Mouse (Mus musculus) lung, embryonic 14.5 days (tissue): ENCODE results near the gene Bloc1s1. TPM values are rescaled to one million over a fixed set of nuclear protein-coding genes. Genes with fewer than 3 reads are reported as not detected.

Experiments used
- ATAC-seq: fragments of 200-750 bp; cut with Nextera tagmentation; 2 replicates; pipeline ENCODE4 v1.8.0; 2017; ENCODE audit warnings: mild to moderate bottlenecking, moderate TSS enrichment, moderate library complexity; ENCODE audit not compliant: insufficient read depth
- DNase-seq: peaks from one replicate; pipeline ENCODE4 v3.0.0-alpha.2; 2015
- H3K27ac ChIP-seq: fragments of 300-500 bp; sonication (generic); 2 replicates; pipeline ENCODE4 v1.5.1; 2014; ENCODE audit warnings: low read depth, mild to moderate bottlenecking, moderate library complexity
- H3K27me3 ChIP-seq: fragments of 300-500 bp; sonication (generic); 2 replicates; pipeline ENCODE4 v1.6.1; 2014; ENCODE audit warnings: low read length, control low read depth; ENCODE audit not compliant: insufficient read depth
- H3K36me3 ChIP-seq: fragments of 300-500 bp; sonication (generic); 2 replicates; pipeline ENCODE4 v1.6.1; 2014; ENCODE audit warnings: control low read depth; ENCODE audit not compliant: insufficient read depth
- H3K4me1 ChIP-seq: fragments of 300-500 bp; sonication (generic); 2 replicates; pipeline ENCODE4 v1.6.1; 2014; ENCODE audit warnings: antibody characterized with exemption, control low read depth; ENCODE audit not compliant: insufficient read depth
- H3K4me2 ChIP-seq: fragments of 300-500 bp; sonication (generic); 2 replicates; pipeline ENCODE4 v1.6.1; 2014; ENCODE audit warnings: mild to moderate bottlenecking
- H3K4me3 ChIP-seq: fragments of 300-500 bp; sonication (generic); 2 replicates; pipeline ENCODE4 v1.5.1; 2014; ENCODE audit warnings: low read depth, low read length
- H3K9ac ChIP-seq: fragments of 300-500 bp; sonication (generic); 2 replicates; pipeline ENCODE4 v1.6.1; 2014
- H3K9me3 ChIP-seq: fragments of 300-500 bp; sonication (generic); 2 replicates; pipeline ENCODE4 v1.6.1; 2016; ENCODE audit warnings: low read depth, low read length, control low read depth
- CTCF ChIP-seq: IDR thresholded peaks from 2 replicates; pipeline ENCODE4 v1.5.1; 2016; ENCODE audit warnings: antibody characterized with exemption, low read depth
- whole genome bisulfite sequencing: fragments of 180-500 bp; shearing (Covaris S2); extraction: QIAGEN DNeasy Blood & Tissue Kit; methylation state at CpG from one replicate; pipeline ENCODE4 v1.1.7; 2014; 5-methylcytosine and 5-hydroxymethylcytosine counted together
- polyA plus RNA-seq: library from polyadenylated mRNA; unstranded; fragments of >200 nt; fragmentation: Nextera tagmentation; extraction: Ambion mirVana; gene quantifications from 2 replicates; pipeline ENCODE4 v1.2.1, GENCODE M21; 2014

The Bloc1s1 gene
- polyA plus RNA-seq, 1 experiment from 2014 or later = 180 TPM

DNA sequence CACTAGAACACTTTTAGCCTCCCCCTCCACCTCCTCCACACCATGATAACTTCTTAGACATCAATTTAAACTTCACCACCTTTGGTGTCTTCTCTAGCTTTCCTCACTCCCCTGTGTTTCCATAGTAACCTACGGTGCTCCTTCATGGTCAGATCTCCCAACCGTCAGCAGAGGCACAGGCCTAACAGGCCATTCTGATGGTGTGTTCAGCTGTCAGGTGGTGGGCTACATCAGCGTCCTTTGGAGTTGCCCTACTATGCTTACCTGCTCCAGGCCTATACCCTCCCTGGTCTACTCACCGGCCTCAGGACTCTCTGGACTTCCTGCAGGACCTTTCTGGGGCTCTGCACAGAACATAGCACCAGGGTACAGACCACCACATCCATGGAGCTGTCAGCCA lies 36.3 kb upstream of the Bloc1s1 start:
- ATAC-seq (no peak), DNase-seq (peak; percentile 5)
- Histone ChIP-seq H3K27me3 (no peaks in the 10 kb centered on the region), H3K4me2 (no peak overlapping the region), H3K4me3 (no peak overlapping the region), H3K27ac (no peak overlapping the region), H3K9ac (no peak overlapping the region), H3K9me3 (no peaks in the 10 kb centered on the region), H3K36me3 (no peaks in the 10 kb centered on the region), H3K4me1 (no peaks in the 10 kb centered on the region)
- 59% methylated on average over 4 of the region's 4 CpGs for WGBS
- TF ChIP-seq CTCF = no peak

- no peaks in the 10 kb centered on the region for H3K4me1 ChIP-seq
- H3K27me3 ChIP-seq = no peaks in the 10 kb centered on the region
- no peak overlapping the region for H3K27ac ChIP-seq
- no peak overlapping the region for H3K4me2 ChIP-seq
- no peak overlapping the region for H3K9ac ChIP-seq
- H3K4me3 ChIP-seq = no peak overlapping the region
- no peak for ATAC-seq
- H3K9me3 ChIP-seq = no peaks in the 10 kb centered on the region
- TF ChIP-seq CTCF = no peak
- H3K36me3 ChIP-seq = no peaks in the 10 kb centered on the region
- no peak for DNase-seq
- 63% methylated on average over 10 of the region's 10 CpGs for WGBS
Observed at GRCm38 (mm10) chr10:128958340-128958739, 34.5 kb upstream of the Bloc1s1 start.

GRCm38 (mm10) chr10:128950208-128950887 lies 26.5 kb upstream of the Bloc1s1 start:
- H3K4me2 ChIP-seq = no peak overlapping the region
- DNase-seq = no peak
- 47% methylated on average over 16 of the region's 16 CpGs for WGBS
- no peak overlapping the region for H3K27ac ChIP-seq
- no peak overlapping the region for H3K4me3 ChIP-seq
- H3K36me3 ChIP-seq = no peaks in the 10 kb centered on the region
- H3K9ac ChIP-seq = no peak overlapping the region
- H3K9me3 ChIP-seq = no peaks in the 10 kb centered on the region
- TF ChIP-seq CTCF = no peak
- ATAC-seq = no peak
- no peaks in the 10 kb centered on the region for H3K27me3 ChIP-seq
- no peaks in the 10 kb centered on the region for H3K4me1 ChIP-seq

DNA sequence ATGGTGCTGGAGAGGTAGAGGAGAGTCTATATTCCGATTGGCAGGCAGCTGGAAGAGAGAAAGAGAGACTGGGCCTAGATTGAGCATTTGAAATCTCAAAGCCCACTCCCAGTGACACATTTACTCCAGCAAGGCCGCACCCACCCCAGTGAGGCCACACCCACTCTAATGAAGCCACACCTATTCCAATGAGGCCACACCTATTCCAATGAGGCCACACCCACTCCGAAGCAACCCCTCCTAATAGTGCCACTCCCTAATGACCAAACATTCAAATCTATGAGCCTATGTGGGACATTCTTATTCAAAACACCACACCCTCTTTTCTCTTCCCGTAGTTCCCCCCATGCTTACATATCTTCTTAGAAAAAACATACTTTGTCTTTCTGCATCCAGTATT lies 23.7 kb upstream of the Bloc1s1 start:
- TF ChIP-seq CTCF = no peak
- DNase-seq (no peak), ATAC-seq (no peak)
- Histone ChIP-seq H3K4me1 (no peaks in the 10 kb centered on the region), H3K4me3 (no peak overlapping the region), H3K27me3 (no peaks in the 10 kb centered on the region), H3K36me3 (no peaks in the 10 kb centered on the region), H3K9ac (no peak overlapping the region), H3K4me2 (no peak overlapping the region), H3K9me3 (no peaks in the 10 kb centered on the region), H3K27ac (no peak overlapping the region)
- WGBS = 85% methylated on average over 4 of the region's 4 CpGs

GRCm38 (mm10) chr10:128945675-128946074 lies 21.8 kb upstream of the Bloc1s1 start:
- TF ChIP-seq CTCF = peak; percentile 57
- Histone ChIP-seq H3K9ac (no peak overlapping the region), H3K4me2 (no peak overlapping the region), H3K4me1 (no peaks in the 10 kb centered on the region), H3K36me3 (no peaks in the 10 kb centered on the region), H3K9me3 (no peaks in the 10 kb centered on the region), H3K27ac (no peak overlapping the region), H3K27me3 (no peaks in the 10 kb centered on the region), H3K4me3 (no peak overlapping the region)
- ATAC-seq (peak; percentile 22; the same call in 1 of the 2 replicates), DNase-seq (no peak)
- 29% methylated on average over 3 of the region's 3 CpGs for WGBS

DNA sequence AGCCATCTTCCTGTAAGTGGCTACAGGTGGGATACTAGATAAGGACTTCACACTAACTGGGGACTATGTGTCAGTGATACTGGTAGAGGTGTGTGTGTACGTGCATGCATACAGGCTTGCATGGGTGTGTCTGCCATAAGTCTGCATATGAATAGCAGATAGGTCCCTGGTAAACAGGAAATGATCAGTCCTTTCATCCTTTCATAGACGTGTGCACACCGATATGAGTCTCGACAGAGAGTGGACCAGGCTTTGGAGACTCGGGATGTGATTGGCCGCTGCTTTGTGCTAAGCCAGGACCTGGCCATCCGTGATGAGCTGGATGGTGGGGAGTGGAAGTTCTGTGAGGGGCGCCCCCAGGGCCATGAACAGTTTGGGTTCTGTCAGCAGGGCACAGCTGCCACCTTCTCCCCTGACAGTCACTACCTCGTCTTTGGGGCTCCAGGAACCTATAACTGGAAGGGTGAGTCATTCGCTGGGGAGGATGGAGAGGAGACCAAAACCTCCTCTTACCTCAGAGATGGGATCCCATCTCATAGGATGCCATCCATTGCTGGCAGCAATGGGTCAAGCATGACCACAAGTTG lies 16.7 kb upstream of the Bloc1s1 start:
- WGBS = 73% methylated on average over 10 of the region's 10 CpGs
- no peak overlapping the region for H3K9ac ChIP-seq

GRCm38 (mm10) chr10:128938974-128939373 lies 15.1 kb upstream of the Bloc1s1 start:
- no peak overlapping the region for H3K27ac ChIP-seq
- no peak for DNase-seq
- ATAC-seq = no peak
- no peak for TF ChIP-seq CTCF
- H3K4me3 ChIP-seq = no peak overlapping the region
- H3K4me1 ChIP-seq = no peaks in the 10 kb centered on the region
- no peaks in the 10 kb centered on the region for H3K36me3 ChIP-seq
- H3K9ac ChIP-seq = no peak overlapping the region
- no peak overlapping the region for H3K4me2 ChIP-seq
- 38% methylated on average over 5 of the region's 5 CpGs for WGBS
- peaks cover 20% of the 10 kb centered on the region for H3K27me3 ChIP-seq
- H3K9me3 ChIP-seq = no peaks in the 10 kb centered on the region

More for the DNA sequence above, 16.7 kb upstream of the Bloc1s1 start:
- TF ChIP-seq CTCF = no peak
- H3K27ac ChIP-seq = no peak overlapping the region
- H3K27me3 ChIP-seq = peaks cover 4% of the 10 kb centered on the region; the same call in 1 of the 2 replicates
- H3K4me3 ChIP-seq = no peak overlapping the region
- no peak overlapping the region for H3K4me2 ChIP-seq
- H3K4me1 ChIP-seq = no peaks in the 10 kb centered on the region
- ATAC-seq = no peak
- DNase-seq = no peak
- H3K36me3 ChIP-seq = no peaks in the 10 kb centered on the region
- no peaks in the 10 kb centered on the region for H3K9me3 ChIP-seq
